Mouse (Mus musculus): ENCODE measurements around the gene Jun.

Jun gene

GRCm38 (mm10) chr4:95031158-95031557 lies 20.9 kb downstream of the Jun start:
- DNase-seq (ENCODE audit: low read depth, low spot score), result no peak

- DNase-seq (ENCODE audit: low read depth, low spot score), result no peak
Measured at GRCm38 (mm10) chr4:95025847-95026600, 26.0 kb downstream of the Jun start.

- no peak for DNase-seq (ENCODE audit: low read depth, low spot score)
Measured at GRCm38 (mm10) chr4:95023350-95023953, 28.6 kb downstream of the Jun start.

GRCm38 (mm10) chr4:95021649-95022637 lies 30.1 kb downstream of the Jun start:
- no peak for DNase-seq (ENCODE audit: low read depth, low spot score)

- no peak for DNase-seq (ENCODE audit: low read depth, low spot score)
Measured at GRCm38 (mm10) chr4:95020201-95020600, 31.8 kb downstream of the Jun start.

GRCm38 (mm10) chr4:95018221-95018620 lies 33.8 kb downstream of the Jun start:
- no peak for DNase-seq (ENCODE audit: low read depth, low spot score)

- no peak for DNase-seq (ENCODE audit: low read depth, low spot score)
Measured at GRCm38 (mm10) chr4:95012706-95013105, 39.3 kb downstream of the Jun start.

GRCm38 (mm10) chr4:95012256-95012655 lies 39.8 kb downstream of the Jun start:
- DNase-seq (ENCODE audit: low read depth, low spot score), result no peak

GRCm38 (mm10) chr4:95008175-95009057 lies 43.6 kb downstream of the Jun start:
- peak; percentile 58 for DNase-seq (ENCODE audit: low read depth, low spot score)

- peak; percentile 3 for DNase-seq (ENCODE audit: low read depth, low spot score)
Measured at GRCm38 (mm10) chr4:95007759-95008158, 44.3 kb downstream of the Jun start.

- no peak for DNase-seq (ENCODE audit: low read depth, low spot score)
Measured at GRCm38 (mm10) chr4:95005251-95005830, 46.7 kb downstream of the Jun start.

- no peak for DNase-seq (ENCODE audit: low read depth, low spot score)
Measured at GRCm38 (mm10) chr4:95001043-95001775, 50.8 kb downstream of the Jun start.

- no peak for DNase-seq (ENCODE audit: low read depth, low spot score)
Measured at GRCm38 (mm10) chr4:95000147-95000546, 51.9 kb downstream of the Jun start.

GRCm38 (mm10) chr4:94999249-94999648 lies 52.8 kb downstream of the Jun start:
- peak; percentile 53 for DNase-seq (ENCODE audit: low read depth, low spot score)
